Mouse (Mus musculus) lung, embryonic 14.5 days (tissue): ENCODE measurements around the gene Ranbp6. TPM values are rescaled to one million over a fixed set of nuclear protein-coding genes. Genes with fewer than 3 reads are reported as not detected.
A peak's percentile ranks its signal among the peaks of the same experiment; 100 is the strongest.

ENCODE experiments used
- ATAC-seq: fragments of 200-750 bp; cut with Nextera tagmentation; 2 replicates; pipeline ENCODE4 v1.8.0; 2017; ENCODE audit warnings: mild to moderate bottlenecking, moderate TSS enrichment, moderate library complexity; ENCODE audit not compliant: insufficient read depth
- DNase-seq: peaks from one replicate; pipeline ENCODE4 v3.0.0-alpha.2; 2015
- H3K27ac ChIP-seq: fragments of 300-500 bp; sonication (generic); 2 replicates; pipeline ENCODE4 v1.5.1; 2014; ENCODE audit warnings: low read depth, mild to moderate bottlenecking, moderate library complexity
- H3K27me3 ChIP-seq: fragments of 300-500 bp; sonication (generic); 2 replicates; pipeline ENCODE4 v1.6.1; 2014; ENCODE audit warnings: low read length, control low read depth; ENCODE audit not compliant: insufficient read depth
- H3K36me3 ChIP-seq: fragments of 300-500 bp; sonication (generic); 2 replicates; pipeline ENCODE4 v1.6.1; 2014; ENCODE audit warnings: control low read depth; ENCODE audit not compliant: insufficient read depth
- H3K4me1 ChIP-seq: fragments of 300-500 bp; sonication (generic); 2 replicates; pipeline ENCODE4 v1.6.1; 2014; ENCODE audit warnings: antibody characterized with exemption, control low read depth; ENCODE audit not compliant: insufficient read depth
- H3K4me2 ChIP-seq: fragments of 300-500 bp; sonication (generic); 2 replicates; pipeline ENCODE4 v1.6.1; 2014; ENCODE audit warnings: mild to moderate bottlenecking
- H3K4me3 ChIP-seq: fragments of 300-500 bp; sonication (generic); 2 replicates; pipeline ENCODE4 v1.5.1; 2014; ENCODE audit warnings: low read depth, low read length
- H3K9ac ChIP-seq: fragments of 300-500 bp; sonication (generic); 2 replicates; pipeline ENCODE4 v1.6.1; 2014
- H3K9me3 ChIP-seq: fragments of 300-500 bp; sonication (generic); 2 replicates; pipeline ENCODE4 v1.6.1; 2016; ENCODE audit warnings: low read depth, low read length, control low read depth
- CTCF ChIP-seq: IDR thresholded peaks from 2 replicates; pipeline ENCODE4 v1.5.1; 2016; ENCODE audit warnings: antibody characterized with exemption, low read depth
- WGBS: fragments of 180-500 bp; shearing (Covaris S2); extraction: QIAGEN DNeasy Blood & Tissue Kit; methylation state at CpG from one replicate; pipeline ENCODE4 v1.1.7; 2014; 5-methylcytosine and 5-hydroxymethylcytosine counted together
- polyA plus RNA-seq: library from polyadenylated mRNA; unstranded; fragments of >200 nt; fragmentation: Nextera tagmentation; extraction: Ambion mirVana; gene quantifications from 2 replicates; pipeline ENCODE4 v1.2.1, GENCODE M21; 2014

Gene Ranbp6
- 15.2 and 16.1 TPM in 2 replicates for polyA plus RNA-seq

GRCm38 (mm10) chr19:29812581-29813460, at the start of gene Ranbp6:
Gene Ranbp6 (minus strand): TSS chr19:29812974.
- H3K4me3 ChIP-seq: peak within 1 kb of the TSS; percentile 62
- peaks cover 6% of the 10 kb centered on the region for H3K4me1 ChIP-seq
- peaks cover 19% of the 10 kb centered on the region for H3K36me3 ChIP-seq
- DNase-seq (peak; percentile 94), ATAC-seq (peak; percentile 96)
- H3K4me2 ChIP-seq: peak within 1 kb of the TSS; percentile 88
- H3K27me3 ChIP-seq: 0 out of 2 replicates have a peak, but pooled peaks cover 2% of the 10 kb centered on the region
- no peak within 1 kb of the TSS for H3K27ac ChIP-seq
- H3K9me3 ChIP-seq: no peaks in the 10 kb centered on the region
- H3K9ac ChIP-seq: peak within 1 kb of the TSS; percentile 63
- 1% methylated on average over 47 of the region's 47 CpGs for WGBS
- TF ChIP-seq CTCF: no peak

- WGBS: 86% methylated on average over 4 of the region's 4 CpGs
- ATAC-seq: no peak
Observed at GRCm38 (mm10) chr19:29860816-29861215, 48.0 kb upstream of the Ranbp6 start.

DNA sequence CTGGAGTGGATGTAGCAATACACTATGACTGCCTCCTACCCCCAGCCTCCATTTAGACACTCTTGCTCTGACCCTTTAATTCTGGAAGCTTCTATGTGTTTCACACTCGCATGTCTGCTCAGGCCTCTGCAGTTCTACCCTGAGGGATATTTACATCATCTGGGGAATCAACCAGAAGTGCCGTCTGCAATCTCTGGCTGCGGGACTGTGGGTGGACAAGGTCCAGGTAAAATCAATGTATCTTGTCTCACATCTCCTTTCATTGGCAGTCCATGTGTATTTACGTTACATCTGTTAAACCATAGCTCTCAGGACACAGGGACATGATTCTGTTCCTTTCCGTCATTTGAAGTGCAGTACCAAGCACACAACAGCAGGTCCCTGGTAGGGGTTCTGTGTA, 44.5 kb upstream of the Ranbp6 start:
- DNase-seq (no peak), ATAC-seq (no peak)
- no peaks in the 10 kb centered on the region for H3K9me3 ChIP-seq
- H3K27ac ChIP-seq: no peak overlapping the region
- no peaks in the 10 kb centered on the region for H3K36me3 ChIP-seq
- TF ChIP-seq CTCF: no peak
- H3K4me2 ChIP-seq: no peak overlapping the region
- WGBS: 85% methylated on average over 5 of the region's 5 CpGs
- H3K4me3 ChIP-seq: no peak overlapping the region
- H3K9ac ChIP-seq: no peak overlapping the region
- no peaks in the 10 kb centered on the region for H3K4me1 ChIP-seq
- no peaks in the 10 kb centered on the region for H3K27me3 ChIP-seq

More at GRCm38 (mm10) chr19:29860816-29861215, 48.0 kb upstream of the Ranbp6 start:
- DNase-seq: no peak
- H3K36me3 ChIP-seq: no peaks in the 10 kb centered on the region
- H3K9me3 ChIP-seq: no peaks in the 10 kb centered on the region
- no peak overlapping the region for H3K9ac ChIP-seq
- H3K27ac ChIP-seq: no peak overlapping the region
- TF ChIP-seq CTCF: no peak
- H3K27me3 ChIP-seq: no peaks in the 10 kb centered on the region
- H3K4me3 ChIP-seq: no peak overlapping the region
- no peaks in the 10 kb centered on the region for H3K4me1 ChIP-seq
- H3K4me2 ChIP-seq: no peak overlapping the region

- no peak overlapping the region for H3K27ac ChIP-seq
- WGBS: 79% methylated on average over 5 of the region's 5 CpGs
- H3K9me3 ChIP-seq: no peaks in the 10 kb centered on the region
- no peak overlapping the region for H3K4me2 ChIP-seq
- no peaks in the 10 kb centered on the region for H3K36me3 ChIP-seq
- no peaks in the 10 kb centered on the region for H3K27me3 ChIP-seq
- no peak for TF ChIP-seq CTCF
- no peaks in the 10 kb centered on the region for H3K4me1 ChIP-seq
- DNase-seq (no peak), ATAC-seq (no peak)
- no peak overlapping the region for H3K4me3 ChIP-seq
- no peak overlapping the region for H3K9ac ChIP-seq
Observed at GRCm38 (mm10) chr19:29853711-29854110, 40.9 kb upstream of the Ranbp6 start.

- ATAC-seq (no peak), DNase-seq (no peak)
- Histone ChIP-seq H3K9me3 (no peaks in the 10 kb centered on the region), H3K4me3 (no peak overlapping the region), H3K36me3 (no peaks in the 10 kb centered on the region), H3K4me1 (no peaks in the 10 kb centered on the region), H3K27ac (no peak overlapping the region), H3K9ac (no peak overlapping the region), H3K27me3 (no peaks in the 10 kb centered on the region), H3K4me2 (no peak overlapping the region)
- WGBS: 49% methylated on average over 12 of the region's 12 CpGs
- TF ChIP-seq CTCF: no peak
Observed at GRCm38 (mm10) chr19:29851036-29851690, 38.4 kb upstream of the Ranbp6 start.

DNA sequence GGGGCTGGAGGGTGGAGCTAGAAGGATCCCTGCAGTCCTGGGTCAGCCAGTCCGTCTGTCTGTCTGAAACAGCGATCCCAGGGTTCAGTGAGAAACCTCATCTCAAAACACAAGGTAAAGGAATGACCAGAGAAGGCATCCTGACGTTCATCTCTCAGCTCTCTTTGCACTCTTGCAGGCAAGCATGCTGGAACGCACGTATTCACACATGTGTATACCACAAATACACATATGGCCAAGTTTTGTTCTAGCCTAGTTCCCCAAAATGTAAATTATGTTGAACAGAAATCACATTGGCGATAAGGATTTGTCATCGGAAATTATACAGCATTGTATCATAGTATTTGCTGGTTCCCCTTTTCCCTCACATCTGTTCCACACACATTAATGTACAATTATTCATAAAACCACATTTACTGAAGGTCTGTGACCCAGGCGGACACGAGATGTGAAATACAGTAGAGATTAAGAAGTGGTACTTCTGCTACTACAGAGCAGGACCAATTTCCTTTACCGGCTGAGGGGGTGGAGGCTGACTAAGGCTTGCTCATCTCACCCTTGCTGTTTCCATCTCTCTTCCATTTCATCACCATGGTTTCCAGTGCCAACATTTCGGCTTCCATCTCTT, 37.3 kb upstream of the Ranbp6 start:
- no peak for ATAC-seq

More for the DNA sequence above, 37.3 kb upstream of the Ranbp6 start:
- H3K4me3 ChIP-seq: no peak overlapping the region
- no peaks in the 10 kb centered on the region for H3K36me3 ChIP-seq
- WGBS: 71% methylated on average over 11 of the region's 11 CpGs
- no peak overlapping the region for H3K27ac ChIP-seq
- H3K4me1 ChIP-seq: no peaks in the 10 kb centered on the region
- no peaks in the 10 kb centered on the region for H3K9me3 ChIP-seq
- no peak for TF ChIP-seq CTCF
- DNase-seq: no peak
- H3K9ac ChIP-seq: no peak overlapping the region
- H3K27me3 ChIP-seq: no peaks in the 10 kb centered on the region
- H3K4me2 ChIP-seq: no peak overlapping the region
